Mouse (Mus musculus) hindbrain, embryonic 11.5 days (tissue): ENCODE data around the gene Antxr2. TPM values are rescaled to one million over a fixed set of nuclear protein-coding genes. Genes with fewer than 3 reads are reported as not detected.

Source experiments
- ATAC-seq: fragments of 200-750 bp; cut with Nextera tagmentation; 2 replicates; pipeline ENCODE4 v1.8.0; 2017; ENCODE audit warnings: mild to moderate bottlenecking, moderate TSS enrichment, moderate library complexity; ENCODE audit not compliant: low FRiP score
- DNase-seq: peaks from one replicate; pipeline ENCODE4 v3.0.0-alpha.2; 2015; ENCODE audit warnings: low spot score
- H3K27ac ChIP-seq: fragments of 300-500 bp; sonication (generic); 2 replicates; pipeline ENCODE4 v1.5.1; 2014; ENCODE audit warnings: mild to moderate bottlenecking, low read depth, low read length
- H3K27me3 ChIP-seq: fragments of 300-500 bp; sonication (generic); 2 replicates; pipeline ENCODE4 v1.6.1; 2014; ENCODE audit warnings: mild to moderate bottlenecking, low read length, moderate library complexity, mixed read lengths; ENCODE audit not compliant: control insufficient read depth, insufficient read depth
- H3K36me3 ChIP-seq: fragments of 300-500 bp; sonication (generic); 2 replicates; pipeline ENCODE4 v1.6.1; 2014; ENCODE audit warnings: mild to moderate bottlenecking, low read length, moderate library complexity, mixed read lengths; ENCODE audit not compliant: control insufficient read depth, insufficient read depth
- H3K4me1 ChIP-seq: fragments of 300-500 bp; sonication (generic); replicated peaks from 2 replicates; pipeline ENCODE4 v1.6.1; 2014; ENCODE audit warnings: low read length, mixed read lengths; ENCODE audit not compliant: control insufficient read depth, insufficient read depth
- H3K4me2 ChIP-seq: fragments of 300-500 bp; sonication (generic); replicated peaks from 2 replicates; pipeline ENCODE4 v1.6.1; 2014; ENCODE audit warnings: mild to moderate bottlenecking, low read depth, low read length
- H3K4me3 ChIP-seq: fragments of 300-500 bp; sonication (generic); 2 replicates; pipeline ENCODE4 v1.5.1; 2014; ENCODE audit warnings: low read depth, low read length
- H3K9ac ChIP-seq: fragments of 300-500 bp; sonication (generic); 2 replicates; pipeline ENCODE4 v1.6.1; 2014; ENCODE audit warnings: low read depth, low read length
- H3K9me3 ChIP-seq: fragments of 300-500 bp; sonication (generic); 2 replicates; pipeline ENCODE4 v1.6.1; 2016; ENCODE audit warnings: low read length; ENCODE audit not compliant: control insufficient read depth
- WGBS: fragments of 180-500 bp; shearing (Covaris S2); extraction: QIAGEN DNeasy Blood & Tissue Kit; methylation state at CpG from one replicate; pipeline ENCODE4 v1.1.7; 2014; 5-methylcytosine and 5-hydroxymethylcytosine counted together
- polyA plus RNA-seq: library from polyadenylated mRNA; unstranded; fragments of >200 nt; fragmentation: Nextera tagmentation; extraction: Ambion mirVana; gene quantifications from 2 replicates; pipeline ENCODE4 v1.2.1, GENCODE M21; 2014

Gene Antxr2
- polyA plus RNA-seq, 1 experiment from 2014 or later = 9.5 TPM

GRCm38 (mm10) chr5:97847204-97847895 lies 183.5 kb downstream of the Antxr2 start:
- Histone ChIP-seq H3K4me1 (no peaks in the 10 kb centered on the region), H3K27me3 (no peaks in the 10 kb centered on the region), H3K4me2 (no peak overlapping the region), H3K27ac (no peak overlapping the region), H3K36me3 (no peaks in the 10 kb centered on the region), H3K9ac (no peak overlapping the region), H3K9me3 (no peaks in the 10 kb centered on the region), H3K4me3 (no peak overlapping the region)
- ATAC-seq (no peak), DNase-seq (no peak)
- 84% methylated on average over 10 of the region's 10 CpGs for WGBS

GRCm38 (mm10) chr5:97846503-97846902 lies 184.3 kb downstream of the Antxr2 start:
- Histone ChIP-seq H3K4me1 (no peaks in the 10 kb centered on the region), H3K9me3 (no peaks in the 10 kb centered on the region), H3K4me2 (no peak overlapping the region), H3K4me3 (no peak overlapping the region), H3K9ac (no peak overlapping the region), H3K36me3 (no peaks in the 10 kb centered on the region), H3K27me3 (no peaks in the 10 kb centered on the region), H3K27ac (no peak overlapping the region)
- 95% methylated on average over 2 of the region's 2 CpGs for WGBS
- no peak for ATAC-seq
- DNase-seq = no peak

GRCm38 (mm10) chr5:97842016-97842415 lies 188.8 kb downstream of the Antxr2 start:
- no peak overlapping the region for H3K4me2 ChIP-seq
- no peaks in the 10 kb centered on the region for H3K36me3 ChIP-seq
- 75% methylated on average over 1 of the region's 1 CpGs for WGBS
- H3K4me3 ChIP-seq = no peak overlapping the region
- ATAC-seq (no peak), DNase-seq (no peak)
- H3K4me1 ChIP-seq = no peaks in the 10 kb centered on the region
- no peak overlapping the region for H3K27ac ChIP-seq
- no peaks in the 10 kb centered on the region for H3K27me3 ChIP-seq
- H3K9ac ChIP-seq = no peak overlapping the region
- no peaks in the 10 kb centered on the region for H3K9me3 ChIP-seq

- Histone ChIP-seq H3K36me3 (no peaks in the 10 kb centered on the region), H3K9me3 (no peaks in the 10 kb centered on the region), H3K4me1 (no peaks in the 10 kb centered on the region), H3K4me2 (no peak overlapping the region), H3K27ac (no peak overlapping the region), H3K27me3 (no peaks in the 10 kb centered on the region), H3K9ac (no peak overlapping the region), H3K4me3 (no peak overlapping the region)
- DNase-seq = no peak
- no peak for ATAC-seq
These were observed 190.9 kb downstream of the Antxr2 start for GRCm38 (mm10) chr5:97839924-97840279.

- Histone ChIP-seq H3K36me3 (no peaks in the 10 kb centered on the region), H3K27me3 (no peaks in the 10 kb centered on the region), H3K9me3 (no peaks in the 10 kb centered on the region), H3K27ac (no peak overlapping the region), H3K9ac (no peak overlapping the region), H3K4me1 (no peaks in the 10 kb centered on the region), H3K4me2 (no peak overlapping the region), H3K4me3 (no peak overlapping the region)
- DNase-seq (no peak), ATAC-seq (no peak)
- WGBS = 68% methylated on average over 3 of the region's 3 CpGs
These were observed 191.4 kb downstream of the Antxr2 start for GRCm38 (mm10) chr5:97839271-97839923.

- no peak for DNase-seq
- no peaks in the 10 kb centered on the region for H3K36me3 ChIP-seq
- no peaks in the 10 kb centered on the region for H3K9me3 ChIP-seq
- WGBS = 96% methylated on average over 2 of the region's 2 CpGs
- no peak for ATAC-seq
- H3K27ac ChIP-seq = no peak overlapping the region
- no peak overlapping the region for H3K4me2 ChIP-seq
- no peaks in the 10 kb centered on the region for H3K27me3 ChIP-seq
- H3K4me3 ChIP-seq = no peak overlapping the region
- H3K4me1 ChIP-seq = no peaks in the 10 kb centered on the region
- no peak overlapping the region for H3K9ac ChIP-seq
These were observed 193.5 kb downstream of the Antxr2 start for GRCm38 (mm10) chr5:97837333-97837732.

- no peaks in the 10 kb centered on the region for H3K36me3 ChIP-seq
- no peaks in the 10 kb centered on the region for H3K9me3 ChIP-seq
- H3K4me2 ChIP-seq = no peak overlapping the region
- H3K4me1 ChIP-seq = no peaks in the 10 kb centered on the region
- DNase-seq = no peak
- H3K27ac ChIP-seq = no peak overlapping the region
- whole genome bisulfite sequencing = 69% methylated on average over 2 of the region's 2 CpGs
- no peaks in the 10 kb centered on the region for H3K27me3 ChIP-seq
- H3K9ac ChIP-seq = no peak overlapping the region
- ATAC-seq = no peak
- H3K4me3 ChIP-seq = no peak overlapping the region
These were observed 195.4 kb downstream of the Antxr2 start for GRCm38 (mm10) chr5:97835418-97835817.

- Histone ChIP-seq H3K36me3 (no peaks in the 10 kb centered on the region), H3K27me3 (no peaks in the 10 kb centered on the region), H3K4me1 (no peaks in the 10 kb centered on the region), H3K9ac (no peak overlapping the region), H3K4me3 (no peak overlapping the region), H3K4me2 (no peak overlapping the region), H3K9me3 (no peaks in the 10 kb centered on the region), H3K27ac (no peak overlapping the region)
- no peak for DNase-seq
- ATAC-seq = no peak
- 60% methylated on average over 1 of the region's 1 CpGs for WGBS
These were observed 196.1 kb downstream of the Antxr2 start for GRCm38 (mm10) chr5:97834770-97835169.
